Mouse (Mus musculus) gastrocnemius, adult 2 months (tissue): ENCODE results near the gene Map2k1. TPM values are rescaled to one million over a fixed set of nuclear protein-coding genes. Genes with fewer than 3 reads are reported as not detected.
A peak's percentile ranks its signal among the peaks of the same experiment; 100 is the strongest.
"Not testable (repeated sequence)": the region's sequence is repeated elsewhere in the genome, so short reads cannot be mapped to it uniquely, and the experiment has no call there.

ENCODE experiments used
- DNase-seq: peaks from one replicate; pipeline ENCODE4 v3.0.0; 2022
- H3K27ac ChIP-seq: fragments of 200-600 bp; 2 replicates; pipeline ENCODE4 v1.8.1; 2022; ENCODE audit warnings: mild to moderate bottlenecking
- H3K4me3 ChIP-seq: fragments of 200-600 bp; 2 replicates; pipeline ENCODE4 v1.8.1; 2022; ENCODE audit warnings: mild to moderate bottlenecking, moderate library complexity
- CTCF ChIP-seq: fragments of 200-600 bp; IDR thresholded peaks from 2 replicates; pipeline ENCODE4 v1.8.1; 2022; ENCODE audit warnings: antibody characterized with exemption, mild to moderate bottlenecking, moderate library complexity
- intact Hi-C: fragments of 180-260 bp; cut with DNase I; formaldehyde crosslinking; loops from one replicate; pipeline ENCODE4 v1.15.1; 2025
- total RNA-seq, 2 experiments: library from RNA; stranded (reverse); gene quantifications; 2 replicates each; pipeline ENCODE4 v1.2.3; 2021

The Map2k1 gene
- total RNA-seq, 2 experiments from 2014 or later, result 52.8 to 55.7 TPM

DNA sequence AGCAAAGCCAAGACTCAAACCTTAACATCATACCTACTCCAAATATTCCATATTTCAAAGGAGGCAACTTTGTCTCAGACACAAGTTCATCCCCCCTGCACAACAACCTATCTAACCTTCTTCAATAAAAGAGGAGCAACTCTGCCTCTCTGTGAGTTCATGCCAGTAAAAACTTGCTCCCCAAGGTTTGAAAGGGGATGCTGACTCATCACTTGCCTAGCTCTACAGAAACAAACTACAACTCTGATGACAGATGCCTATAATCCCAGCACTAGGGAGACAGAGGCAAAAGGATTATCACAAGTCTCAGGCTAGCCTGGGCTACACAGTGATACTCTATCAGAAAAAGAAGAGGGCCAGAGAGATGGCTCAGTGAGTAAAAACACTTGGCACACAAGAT, 35.5 kb downstream of the Map2k1 start:
- TF ChIP-seq CTCF, result no peak
- Histone ChIP-seq H3K27ac (no peak overlapping the region), H3K4me3 (no peak overlapping the region)
- DNase-seq, result no peak
- intact Hi-C loops, result no loop called here

DNA sequence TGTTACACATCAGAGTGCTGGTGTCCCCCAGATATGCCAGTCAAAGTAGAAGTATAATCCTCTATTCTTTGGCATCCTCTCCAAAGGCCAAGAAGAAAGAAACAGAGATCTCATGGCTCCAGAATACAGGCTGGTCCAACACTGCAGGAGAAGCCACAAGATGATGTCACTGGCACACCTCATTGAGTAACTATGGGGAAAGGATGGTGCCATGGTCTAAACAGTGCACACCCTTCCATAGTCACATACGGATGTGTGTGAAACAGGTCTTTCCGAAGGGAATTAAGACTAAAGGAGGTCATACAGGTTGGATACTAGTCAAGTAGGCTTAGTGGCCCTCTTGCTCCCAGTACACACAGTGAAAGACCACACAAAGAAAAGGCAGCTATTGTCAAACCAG, 36.8 kb downstream of the Map2k1 start:
- intact Hi-C loops, result no loop called here
- no peak for TF ChIP-seq CTCF
- DNase-seq, result no peak
- H3K4me3 ChIP-seq, result no peak overlapping the region
- H3K27ac ChIP-seq, result no peak overlapping the region

DNA sequence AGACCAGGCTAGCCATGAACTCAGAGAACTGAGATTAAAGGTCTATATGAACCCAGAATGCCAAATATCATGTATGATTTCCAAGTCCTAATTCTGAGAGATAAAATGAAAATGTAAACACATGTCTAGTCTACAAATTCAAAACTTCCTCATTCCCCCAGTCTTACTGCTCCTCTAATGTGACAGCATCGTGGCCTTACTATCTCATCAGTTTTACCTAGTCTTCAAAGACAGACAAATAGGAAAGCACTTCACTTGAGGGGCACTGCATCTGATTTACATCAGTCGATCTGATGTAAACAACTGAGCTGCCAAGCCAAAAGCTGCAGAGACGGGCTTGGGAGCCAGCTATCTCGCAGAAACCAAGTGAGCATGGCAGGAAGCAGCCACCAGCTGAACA, 37.3 kb downstream of the Map2k1 start:
- no peak overlapping the region for H3K27ac ChIP-seq
- intact Hi-C loops, result no loop called here
- TF ChIP-seq CTCF, result no peak
- H3K4me3 ChIP-seq, result no peak overlapping the region
- no peak for DNase-seq

DNA sequence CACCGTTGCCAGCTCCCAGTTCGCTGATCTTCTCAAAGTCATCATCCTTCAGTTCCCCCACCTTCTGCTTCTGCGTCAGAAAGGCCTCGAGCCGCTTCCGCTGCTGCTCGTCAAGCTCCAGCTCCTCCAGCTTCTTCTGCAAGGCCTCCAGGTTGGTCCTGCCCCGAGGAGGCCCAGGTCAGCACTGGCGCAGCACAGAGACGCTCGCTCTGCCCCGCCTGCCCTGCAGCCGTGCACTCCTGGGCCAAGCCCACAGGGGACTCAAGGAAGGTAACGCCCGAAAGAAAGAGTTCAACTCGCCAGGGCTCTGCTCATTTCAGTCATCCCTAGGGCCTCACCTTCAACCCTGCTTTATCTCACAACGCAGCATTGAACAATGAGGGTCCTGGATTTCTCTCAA, 39.0 kb downstream of the Map2k1 start:
- no peak for DNase-seq

DNA sequence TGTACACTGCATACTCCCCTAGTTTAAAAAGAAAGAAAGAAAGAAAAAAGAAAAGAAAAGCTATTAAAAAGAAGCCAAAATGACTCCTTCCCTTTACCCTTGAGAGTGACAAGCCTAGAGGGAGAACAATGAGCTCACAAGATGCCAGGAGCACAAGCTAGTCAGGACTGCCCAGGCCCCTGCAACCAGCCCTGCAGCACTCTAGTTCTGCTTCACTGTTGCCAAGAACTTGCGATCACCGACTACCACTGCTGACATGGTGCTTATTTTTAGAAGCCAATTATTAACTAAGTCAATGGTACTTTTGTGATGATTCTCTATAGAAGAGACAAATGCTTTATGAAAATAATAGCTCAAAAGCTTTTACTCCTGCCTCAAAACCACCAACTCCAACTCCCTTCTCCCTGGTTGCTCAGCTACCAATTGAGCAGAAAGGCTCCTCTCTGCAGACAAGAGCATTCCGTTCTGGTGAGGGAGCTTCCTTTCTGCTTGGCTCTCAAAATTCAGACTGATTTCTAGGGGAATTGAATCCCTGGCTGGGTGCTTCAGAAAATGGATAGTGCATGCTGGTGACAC, 45.8 kb downstream of the Map2k1 start:
- no peak for TF ChIP-seq CTCF
- DNase-seq, result no peak
- intact Hi-C loops, result no loop called here
- Histone ChIP-seq H3K27ac (peak overlapping the region; percentile 20; the same call in 1 of the 2 replicates), H3K4me3 (no peak overlapping the region)

More for the DNA sequence above, 39.0 kb downstream of the Map2k1 start:
- TF ChIP-seq CTCF, result no peak
- H3K4me3 ChIP-seq, result no peak overlapping the region
- intact Hi-C loops, result no loop called here
- no peak overlapping the region for H3K27ac ChIP-seq

DNA sequence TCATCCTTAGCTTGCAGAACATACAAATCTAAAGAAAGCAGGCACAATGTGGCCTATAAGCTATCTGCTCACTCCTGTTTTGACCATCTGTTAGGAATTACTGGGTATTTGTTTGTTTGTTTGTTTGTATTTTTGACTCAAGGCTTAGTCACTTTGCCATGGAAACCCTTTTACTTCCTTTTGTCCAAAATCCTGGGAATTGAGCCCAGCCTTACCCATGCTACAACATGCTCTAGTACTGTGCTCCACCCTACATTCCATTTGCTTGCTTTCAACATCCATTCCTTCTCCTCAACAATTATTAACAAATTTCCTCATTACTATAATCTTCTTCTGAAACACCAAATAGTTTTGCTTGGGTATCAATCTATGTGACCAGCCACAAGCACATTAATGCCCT, 50.6 kb downstream of the Map2k1 start:
- no peak for DNase-seq
- intact Hi-C loops, result no loop called here
- H3K27ac ChIP-seq, result no peak overlapping the region

DNA sequence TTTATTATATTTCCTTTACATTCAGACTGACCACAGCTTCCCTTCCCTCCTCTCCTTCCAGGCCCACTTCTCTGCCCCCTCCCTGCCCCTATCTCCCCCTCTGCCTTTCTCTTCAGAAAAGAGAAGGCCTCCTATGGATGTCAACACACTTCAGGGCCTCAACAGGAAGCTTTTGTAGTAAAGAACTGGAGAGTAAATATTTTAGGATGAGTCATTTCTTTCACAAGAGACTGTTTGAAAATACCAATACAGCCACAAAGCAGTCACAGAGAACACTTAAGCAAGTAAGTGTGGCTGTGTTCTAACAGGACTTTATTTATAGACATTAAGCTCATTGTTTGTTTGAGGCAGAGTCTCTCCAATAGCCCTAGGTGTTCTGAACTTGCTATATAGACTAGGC, 51.1 kb downstream of the Map2k1 start:
- H3K27ac ChIP-seq, result no peak overlapping the region
- intact Hi-C loops, result no loop called here
- TF ChIP-seq CTCF, result no peak
- no peak for DNase-seq
- H3K4me3 ChIP-seq, result no peak overlapping the region

More for the DNA sequence above, 50.6 kb downstream of the Map2k1 start:
- H3K4me3 ChIP-seq, result no peak overlapping the region
- TF ChIP-seq CTCF, result no peak

DNA sequence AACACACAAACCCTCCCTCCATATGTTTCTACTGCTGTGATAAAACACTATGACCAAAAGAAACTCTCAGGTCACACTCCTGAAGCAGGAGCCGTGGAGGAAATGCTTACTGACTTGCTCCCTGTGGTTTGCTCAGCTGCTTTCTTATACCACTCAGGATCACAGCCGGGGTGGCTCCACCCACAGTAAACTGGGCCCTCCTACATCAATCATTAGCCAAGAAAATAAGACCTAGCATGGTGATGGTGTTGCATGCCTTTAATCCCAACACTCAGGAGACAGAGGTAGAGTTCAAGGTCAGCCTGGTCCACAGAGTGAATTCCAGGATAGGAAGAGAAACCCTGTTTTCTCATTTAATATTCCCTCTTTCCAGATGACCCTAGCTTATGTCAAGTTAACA, 53.5 kb downstream of the Map2k1 start:
- no peak overlapping the region for H3K27ac ChIP-seq
- no peak for DNase-seq
- no peak for TF ChIP-seq CTCF
- H3K4me3 ChIP-seq, result no peak overlapping the region
- intact Hi-C loops, result no loop called here

DNA sequence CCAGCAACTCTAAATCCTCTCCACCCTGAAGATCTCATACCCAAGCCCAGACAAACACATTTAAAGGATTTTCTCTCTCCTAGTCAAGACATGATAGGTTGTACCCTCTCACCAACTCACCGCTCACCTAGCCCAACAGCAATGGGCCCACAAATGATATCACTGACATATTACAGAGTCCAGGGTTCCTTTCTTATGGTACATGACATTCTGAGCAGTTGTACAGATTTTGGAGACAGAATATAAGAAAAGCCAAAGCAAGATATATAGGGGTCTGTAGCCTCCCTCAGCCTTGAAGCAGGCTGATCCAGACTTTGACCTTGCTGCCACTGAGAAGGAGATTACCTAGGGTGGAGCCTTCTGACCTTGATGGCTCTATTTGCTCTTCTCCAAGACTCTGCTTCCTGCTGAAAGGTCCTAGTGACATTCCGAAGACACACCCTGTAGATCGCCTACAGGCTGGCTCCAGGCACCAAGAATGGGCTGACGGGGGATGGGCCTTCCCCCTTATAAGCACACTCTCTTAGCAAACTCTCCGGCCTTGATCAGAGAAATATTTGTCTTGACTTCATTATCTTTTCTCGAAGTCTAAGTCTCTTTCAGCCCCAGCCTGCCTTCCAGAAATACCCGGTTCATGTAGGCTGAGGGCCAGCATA, 54.5 kb downstream of the Map2k1 start:
- H3K27ac ChIP-seq, H3K4me3 ChIP-seq, DNase-seq, intact Hi-C loops: not testable (repeated sequence)

DNA sequence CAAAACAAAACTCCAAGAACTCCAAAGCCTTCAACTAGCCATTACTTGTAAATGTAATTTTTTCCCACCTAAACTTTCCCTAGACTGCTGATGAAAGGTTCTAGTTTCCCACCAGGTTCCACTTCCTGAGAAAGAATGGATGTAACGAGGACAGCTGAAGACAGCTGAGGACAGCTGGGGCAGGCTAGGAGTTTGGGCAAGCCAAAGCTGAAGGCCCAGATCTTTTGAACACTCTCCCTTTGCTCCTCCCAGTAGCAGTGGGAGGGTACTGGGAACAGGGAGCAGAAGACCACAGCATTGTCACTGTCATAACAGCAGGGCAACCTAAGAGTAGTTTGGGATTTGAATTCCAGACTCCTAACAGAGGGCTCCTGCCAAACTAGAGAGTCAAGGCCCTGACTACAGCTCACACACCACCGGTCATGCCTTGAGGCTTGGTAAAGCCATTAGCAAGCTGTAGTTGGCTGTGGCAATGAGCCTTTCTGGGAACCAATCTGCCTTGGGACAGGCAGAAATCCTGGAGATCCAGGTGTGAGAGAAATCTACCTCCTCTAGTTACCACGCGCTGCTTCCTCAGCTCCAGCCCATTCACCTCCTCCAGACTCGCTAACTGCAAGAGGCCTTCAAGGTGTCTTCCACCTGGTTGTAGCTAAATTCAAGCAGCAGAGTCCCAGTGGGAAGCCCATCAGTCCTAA, 55.2 kb downstream of the Map2k1 start:
- intact Hi-C loops, result no loop called here
- no peak for TF ChIP-seq CTCF
- Histone ChIP-seq H3K27ac (no peak overlapping the region), H3K4me3 (no peak overlapping the region)
- DNase-seq, result no peak

DNA sequence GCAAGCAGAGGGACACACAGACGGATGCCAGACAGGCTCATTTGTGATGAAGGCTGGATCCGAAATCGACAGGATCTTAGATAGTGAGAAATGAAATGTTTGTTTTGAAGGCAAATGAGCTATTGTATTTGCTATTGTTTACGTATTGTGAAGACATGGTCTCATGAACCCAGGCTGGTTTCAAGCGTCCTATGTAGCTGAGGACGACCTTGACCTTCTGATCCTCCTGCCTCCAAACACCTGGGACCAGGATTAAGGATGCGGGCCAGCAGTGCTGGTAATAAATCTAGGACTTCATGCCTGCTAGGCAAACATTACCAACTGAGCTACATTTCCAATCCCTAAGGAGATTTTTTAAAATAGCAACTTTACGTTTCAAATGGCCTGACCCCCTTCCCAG, 55.9 kb downstream of the Map2k1 start:
- Histone ChIP-seq H3K4me3 (no peak overlapping the region), H3K27ac (no peak overlapping the region)
- no peak for DNase-seq
- no peak for TF ChIP-seq CTCF
- intact Hi-C loops, result no loop called here

DNA sequence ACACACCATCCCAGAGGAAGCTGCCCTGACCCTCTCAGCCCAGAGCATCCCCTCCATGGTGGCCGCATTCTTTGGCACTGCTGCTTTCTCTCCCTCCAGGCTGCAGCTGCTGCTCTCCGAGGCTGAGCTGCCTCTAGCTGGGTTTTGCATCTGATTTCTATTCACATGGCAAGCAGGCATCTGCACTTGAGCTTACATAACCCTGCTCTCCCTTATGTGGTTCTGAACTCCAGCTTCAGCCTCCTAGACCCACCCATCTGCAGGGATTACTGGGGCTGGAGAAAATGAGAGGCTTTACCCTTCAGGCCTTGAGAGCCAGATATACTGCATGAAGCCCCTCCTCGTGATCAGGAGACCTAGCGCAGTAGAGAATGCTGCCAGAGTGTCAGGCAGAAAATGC, 57.9 kb downstream of the Map2k1 start:
- TF ChIP-seq CTCF, result no peak
- intact Hi-C loops, result no loop called here
- DNase-seq, result no peak
- no peak overlapping the region for H3K4me3 ChIP-seq
- no peak overlapping the region for H3K27ac ChIP-seq

DNA sequence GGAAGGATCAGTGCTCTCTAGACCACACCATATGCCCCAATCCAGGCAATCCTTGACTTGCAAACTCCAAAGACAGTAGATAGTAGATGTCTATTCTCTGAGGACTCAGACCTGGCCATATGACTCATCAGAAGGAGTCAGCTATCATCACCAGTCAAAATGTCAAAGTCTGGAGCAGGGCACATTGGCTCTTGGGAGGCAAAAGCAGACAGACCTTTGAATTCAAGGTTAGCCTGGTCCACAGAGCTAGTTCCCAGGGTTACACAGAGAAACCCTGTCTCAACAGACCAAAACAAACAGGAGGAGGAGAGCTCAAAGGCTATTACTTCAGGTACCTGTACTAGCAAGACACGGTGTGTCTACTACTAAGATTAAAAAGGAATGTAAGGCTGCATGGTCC, 59.6 kb downstream of the Map2k1 start:
- no peak for DNase-seq
- TF ChIP-seq CTCF, result no peak
- intact Hi-C loops, result no loop called here

More for the DNA sequence above, 59.6 kb downstream of the Map2k1 start:
- H3K27ac ChIP-seq, result no peak overlapping the region
- no peak overlapping the region for H3K4me3 ChIP-seq
